Mouse (Mus musculus): ENCODE measurements at regions not wholly inside any gene's neighbourhood (a gene's known extent, or its start where the extent isn't known, plus 50 kb on each side); places are given as distances from the start of the nearest gene placed in this dataset.
A peak's percentile ranks its signal among the peaks of the same experiment; 100 is the strongest.

DNA sequence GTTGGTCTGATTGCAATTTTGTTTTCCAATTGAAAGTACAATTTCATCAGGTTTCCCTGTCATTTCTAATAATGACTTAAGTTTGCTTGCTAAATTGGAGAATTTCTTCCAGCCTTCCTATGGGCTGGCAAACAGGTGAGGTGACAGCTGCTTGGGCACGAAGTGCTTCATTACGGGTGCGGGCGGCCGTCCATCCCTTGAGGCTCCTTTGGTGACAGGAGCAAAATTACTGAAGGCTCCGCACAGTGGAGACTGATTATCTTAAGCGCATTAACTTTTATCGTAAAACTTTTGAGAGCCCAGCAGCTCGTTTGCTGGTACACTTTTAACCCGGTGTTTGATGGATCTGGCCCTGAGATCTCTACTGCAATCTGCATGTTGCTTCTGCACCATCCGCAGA lies 134.3 kb upstream of the Irx1 start:
- no peak for DNase-seq (ENCODE audit: low spot score)
- Histone ChIP-seq H3K27me3 (replicated peaks; ENCODE audit: insufficient read depth, low read length) (no peaks in the 10 kb centered on the region), H3K9ac (replicated peaks; ENCODE audit: low read depth) (no peak overlapping the region), H3K4me1 (ENCODE audit: insufficient read depth, low read depth, low read length) (no peaks in the 10 kb centered on the region), H3K4me3 (ENCODE audit: low read depth, low read length) (no peak overlapping the region), H3K4me2 (replicated peaks; ENCODE audit: low read depth, low read length) (no peak overlapping the region), H3K9me3 (ENCODE audit: low read length) (no peaks in the 10 kb centered on the region), H3K27ac (ENCODE audit: low read length) (no peak overlapping the region), H3K36me3 (ENCODE audit: insufficient read depth, low read length) (no peaks in the 10 kb centered on the region)
- WGBS, result 71% methylated on average over 11 of the region's 11 CpGs
- TF ChIP-seq EP300 (IDR thresholded peaks at IDR 0.05) (no peak), CTCF (IDR thresholded peaks at IDR 0.05) (no peak)
- ATAC-seq, result no peak

DNA sequence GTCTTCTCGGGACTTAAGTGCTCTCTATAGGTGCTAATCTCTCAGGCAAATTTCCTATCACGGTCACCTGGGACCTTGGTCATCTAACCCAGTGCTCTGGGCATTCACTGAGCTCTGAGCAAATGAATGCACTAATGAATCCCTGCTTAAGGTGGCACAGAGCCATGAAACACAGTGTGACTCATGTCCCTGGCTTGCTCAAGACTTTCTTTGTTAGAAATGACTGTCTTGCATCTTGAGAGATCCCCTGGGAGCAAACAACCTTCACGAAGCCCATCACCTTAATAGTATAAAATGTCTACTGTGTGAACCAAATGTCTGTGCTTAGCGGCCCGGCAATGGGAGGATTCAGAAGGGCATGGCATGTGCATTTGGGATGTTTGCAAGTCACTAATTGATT lies 137.2 kb upstream of the Irx1 start:
- Histone ChIP-seq H3K27me3 (replicated peaks; ENCODE audit: insufficient read depth, low read length) (no peaks in the 10 kb centered on the region), H3K4me1 (ENCODE audit: insufficient read depth, low read depth, low read length) (no peaks in the 10 kb centered on the region), H3K4me3 (ENCODE audit: low read depth, low read length) (no peak overlapping the region), H3K9ac (replicated peaks; ENCODE audit: low read depth) (no peak overlapping the region), H3K27ac (ENCODE audit: low read length) (no peak overlapping the region), H3K36me3 (ENCODE audit: insufficient read depth, low read length) (no peaks in the 10 kb centered on the region), H3K9me3 (ENCODE audit: low read length) (no peaks in the 10 kb centered on the region), H3K4me2 (replicated peaks; ENCODE audit: low read depth, low read length) (no peak overlapping the region)
- ATAC-seq (no peak), DNase-seq (ENCODE audit: low spot score) (peak; percentile 21)
- 68% methylated on average over 5 of the region's 5 CpGs for WGBS
- TF ChIP-seq EP300 (IDR thresholded peaks at IDR 0.05) (no peak), CTCF (IDR thresholded peaks at IDR 0.05) (no peak)

DNA sequence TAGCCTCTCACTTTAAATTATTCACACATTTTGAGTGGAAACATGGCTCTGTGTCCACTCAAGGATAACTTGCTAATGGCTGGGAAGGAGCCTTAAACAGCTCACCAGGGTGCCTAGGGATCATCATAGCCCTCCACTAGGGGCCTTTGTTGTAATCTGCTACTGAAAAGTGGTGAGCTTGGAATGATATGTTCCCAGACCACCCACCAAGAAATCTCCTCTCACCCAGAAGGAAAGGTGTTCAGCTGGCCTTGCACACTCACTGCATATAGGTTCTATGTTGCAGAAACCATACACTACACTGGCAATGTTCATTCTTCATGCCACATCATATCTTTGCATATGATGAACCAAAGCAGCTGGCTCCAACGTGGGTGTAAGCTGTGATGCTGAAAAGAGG lies 145.1 kb upstream of the Irx1 start:
- no peak for TF ChIP-seq EP300 (IDR thresholded peaks at IDR 0.05)
- TF ChIP-seq CTCF (IDR thresholded peaks at IDR 0.05), result no peak
- no peaks in the 10 kb centered on the region for H3K27me3 ChIP-seq (replicated peaks; ENCODE audit: insufficient read depth, low read length)
- WGBS, result 53% methylated on average over 1 of the region's 1 CpGs

DNA sequence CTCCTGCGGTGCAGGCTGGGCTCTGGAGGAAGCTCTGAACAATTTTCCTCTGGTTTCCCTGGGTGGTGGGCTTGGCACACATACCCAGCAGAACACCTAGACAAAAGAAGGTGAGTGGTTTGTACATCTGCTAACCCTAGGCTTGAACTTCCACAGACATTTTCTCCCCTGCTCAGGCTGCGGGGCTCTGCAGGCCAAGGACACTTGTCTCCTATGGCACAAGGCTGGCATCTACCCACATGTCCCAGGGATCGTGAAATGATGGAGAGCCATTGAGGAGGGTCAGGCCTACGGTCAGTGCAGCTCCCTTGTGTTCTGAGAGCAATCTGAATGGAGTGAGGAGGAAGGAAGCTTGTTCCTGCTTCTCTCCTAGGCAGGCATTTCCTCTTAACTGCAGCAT lies 150.4 kb upstream of the Irx1 start:
- no peaks in the 10 kb centered on the region for H3K36me3 ChIP-seq (ENCODE audit: insufficient read depth, low read length)
- H3K9ac ChIP-seq (replicated peaks; ENCODE audit: low read depth), result no peak overlapping the region
- no peak overlapping the region for H3K4me3 ChIP-seq (ENCODE audit: low read depth, low read length)
- 63% methylated on average over 4 of the region's 4 CpGs for WGBS
- no peaks in the 10 kb centered on the region for H3K4me1 ChIP-seq (ENCODE audit: insufficient read depth, low read depth, low read length)
- H3K9me3 ChIP-seq (ENCODE audit: low read length), result no peaks in the 10 kb centered on the region
- ATAC-seq (no peak), DNase-seq (ENCODE audit: low spot score) (no peak)
- H3K27ac ChIP-seq (ENCODE audit: low read length), result no peak overlapping the region
- H3K4me2 ChIP-seq (replicated peaks; ENCODE audit: low read depth, low read length), result no peak overlapping the region
- TF ChIP-seq EP300 (IDR thresholded peaks at IDR 0.05) (no peak), CTCF (IDR thresholded peaks at IDR 0.05) (no peak)
- no peaks in the 10 kb centered on the region for H3K27me3 ChIP-seq (replicated peaks; ENCODE audit: insufficient read depth, low read length)

More for the DNA sequence above, 145.1 kb upstream of the Irx1 start:
- Histone ChIP-seq H3K27ac (ENCODE audit: low read length) (no peak overlapping the region), H3K9ac (replicated peaks; ENCODE audit: low read depth) (no peak overlapping the region), H3K4me1 (ENCODE audit: insufficient read depth, low read depth, low read length) (no peaks in the 10 kb centered on the region), H3K4me3 (ENCODE audit: low read depth, low read length) (no peak overlapping the region), H3K9me3 (ENCODE audit: low read length) (no peaks in the 10 kb centered on the region), H3K36me3 (ENCODE audit: insufficient read depth, low read length) (no peaks in the 10 kb centered on the region), H3K4me2 (replicated peaks; ENCODE audit: low read depth, low read length) (no peak overlapping the region)
- DNase-seq (ENCODE audit: low spot score) (no peak), ATAC-seq (no peak)

DNA sequence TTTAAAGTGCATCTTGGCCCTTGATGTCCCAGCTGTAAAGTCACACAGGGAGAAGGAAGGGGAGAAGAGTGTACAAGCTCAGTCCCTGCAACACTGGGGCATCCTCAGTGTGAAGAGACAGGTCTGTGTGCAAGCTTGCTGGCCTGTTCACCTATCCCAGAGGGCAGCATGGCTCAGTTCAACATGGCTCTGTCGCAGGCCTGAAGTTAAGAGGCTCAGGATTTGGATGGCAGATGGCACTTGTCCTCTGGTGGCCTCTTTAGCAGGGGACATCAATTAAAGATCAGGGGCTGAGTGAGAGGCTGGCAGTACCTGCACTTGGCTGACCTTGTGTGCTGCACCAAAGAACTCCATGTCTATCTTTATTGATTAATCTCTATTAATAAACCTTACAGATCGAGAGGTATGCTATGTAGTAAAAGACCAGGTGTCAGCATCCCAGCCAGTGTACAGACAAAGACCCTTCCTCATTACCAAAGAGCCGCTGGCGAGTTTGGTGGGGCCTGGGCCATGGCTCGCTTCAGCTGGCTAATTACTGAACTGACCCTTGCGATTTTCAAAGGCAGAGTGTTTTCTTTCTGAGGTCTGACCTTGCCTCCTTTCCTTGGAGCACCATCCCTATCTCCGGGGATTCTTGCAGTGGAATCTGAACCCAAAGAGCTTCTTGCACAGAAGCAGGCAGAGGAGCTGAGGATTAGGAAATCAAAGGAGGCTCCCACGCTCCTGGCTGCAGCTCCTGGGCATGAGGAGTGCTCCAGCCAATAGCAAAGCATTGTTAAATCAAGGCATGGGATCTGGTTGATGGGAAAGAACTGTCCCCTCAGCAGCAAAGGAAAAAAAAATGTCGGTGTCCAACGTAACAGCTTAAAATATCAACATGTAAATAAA lies 151.5 kb upstream of the Irx1 start:
- no peak overlapping the region for H3K27ac ChIP-seq (ENCODE audit: low read length)
- no peaks in the 10 kb centered on the region for H3K9me3 ChIP-seq (ENCODE audit: low read length)
- no peak overlapping the region for H3K4me3 ChIP-seq (ENCODE audit: low read depth, low read length)
- ATAC-seq (no peak), DNase-seq (ENCODE audit: low spot score) (no peak)
- no peak overlapping the region for H3K4me2 ChIP-seq (replicated peaks; ENCODE audit: low read depth, low read length)
- H3K36me3 ChIP-seq (ENCODE audit: insufficient read depth, low read length), result no peaks in the 10 kb centered on the region
- 51% methylated on average over 10 of the region's 10 CpGs for WGBS
- no peaks in the 10 kb centered on the region for H3K27me3 ChIP-seq (replicated peaks; ENCODE audit: insufficient read depth, low read length)
- no peak for TF ChIP-seq EP300 (IDR thresholded peaks at IDR 0.05)
- no peak for TF ChIP-seq CTCF (IDR thresholded peaks at IDR 0.05)
- H3K9ac ChIP-seq (replicated peaks; ENCODE audit: low read depth), result no peak overlapping the region
- no peaks in the 10 kb centered on the region for H3K4me1 ChIP-seq (ENCODE audit: insufficient read depth, low read depth, low read length)

DNA sequence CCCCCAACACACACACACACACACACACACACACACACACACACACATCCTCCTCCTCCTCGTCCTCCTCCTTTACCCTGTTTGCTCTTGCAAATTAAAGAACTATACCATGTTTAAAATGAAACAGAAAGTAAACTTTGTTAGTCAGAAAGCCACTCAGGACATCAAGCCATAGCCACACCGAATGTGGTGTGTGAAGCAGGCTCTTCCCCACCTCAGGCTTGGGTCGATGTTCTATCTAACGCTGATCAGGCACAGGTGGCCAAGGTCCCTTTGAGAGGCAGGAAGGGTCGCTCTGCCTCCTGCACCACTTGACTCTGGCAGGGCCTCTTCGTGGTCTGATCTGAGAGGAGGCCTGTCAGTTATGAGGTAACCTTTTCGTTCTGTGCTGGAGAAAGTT lies 156.9 kb upstream of the Irx1 start:
- DNase-seq (ENCODE audit: low spot score), result peak; percentile 23
- TF ChIP-seq EP300 (IDR thresholded peaks at IDR 0.05), result no peak
- no peak for TF ChIP-seq CTCF (IDR thresholded peaks at IDR 0.05)
- H3K27me3 ChIP-seq (replicated peaks; ENCODE audit: insufficient read depth, low read length), result no peaks in the 10 kb centered on the region
- H3K4me2 ChIP-seq (replicated peaks; ENCODE audit: low read depth, low read length), result peak overlapping the region; percentile 39
- no peaks in the 10 kb centered on the region for H3K4me1 ChIP-seq (ENCODE audit: insufficient read depth, low read depth, low read length)
- H3K4me3 ChIP-seq (ENCODE audit: low read depth, low read length), result no peak overlapping the region
- H3K36me3 ChIP-seq (ENCODE audit: insufficient read depth, low read length), result no peaks in the 10 kb centered on the region
- no peak overlapping the region for H3K27ac ChIP-seq (ENCODE audit: low read length)
- H3K9ac ChIP-seq (replicated peaks; ENCODE audit: low read depth), result no peak overlapping the region
- 13% methylated on average over 7 of the region's 7 CpGs for WGBS
- no peaks in the 10 kb centered on the region for H3K9me3 ChIP-seq (ENCODE audit: low read length)
- ATAC-seq, result peak; percentile 35
